Mouse (Mus musculus): Measurements from ENCODE around the gene En2. TPM values are rescaled to one million over a fixed set of nuclear protein-coding genes. Genes with fewer than 3 reads are reported as not detected.

Gene En2
- polyA plus RNA-seq, 1 experiment from 2014 or later = not detected

GRCm38 (mm10) chr5:28122491-28123454, 42.7 kb upstream of the En2 start:
- WGBS = 3% methylated on average over 27 of the region's 27 CpGs
- no peaks in the 10 kb centered on the region for H3K36me3 ChIP-seq (ENCODE audit: control insufficient read depth, insufficient read depth, low read length)
- no peak for TF ChIP-seq EP300 (optimal IDR thresholded peaks at IDR 0.05)
- TF ChIP-seq CTCF (IDR thresholded peaks at IDR 0.05; ENCODE audit: low read depth) = peak; percentile 74
- no peak overlapping the region for H3K9ac ChIP-seq (ENCODE audit: low read length)
- H3K4me3 ChIP-seq (ENCODE audit: low read depth, low read length) = no peak overlapping the region
- H3K27ac ChIP-seq (replicated peaks) = no peak overlapping the region
- peaks cover 26% of the 10 kb centered on the region; the same call in 1 of the 2 replicates for H3K27me3 ChIP-seq (ENCODE audit: control insufficient read depth, insufficient read depth, low read length)
- H3K9me3 ChIP-seq (ENCODE audit: control insufficient read depth, low read length) = no peaks in the 10 kb centered on the region
- ATAC-seq (ENCODE audit: low FRiP score, low TSS enrichment) (peak; percentile 80; the same call in 1 of the 2 replicates), DNase-seq (ENCODE audit: low spot score) (peak; percentile 68)
- no peak overlapping the region for H3K4me2 ChIP-seq (replicated peaks; ENCODE audit: low read depth)
- no peaks in the 10 kb centered on the region for H3K4me1 ChIP-seq (replicated peaks; ENCODE audit: control insufficient read depth, insufficient read depth)

GRCm38 (mm10) chr5:28123455-28123825, 42.1 kb upstream of the En2 start:
- Histone ChIP-seq H3K36me3 (ENCODE audit: control insufficient read depth, insufficient read depth, low read length) (no peaks in the 10 kb centered on the region), H3K4me2 (replicated peaks; ENCODE audit: low read depth) (no peak overlapping the region), H3K9ac (ENCODE audit: low read length) (no peak overlapping the region), H3K4me3 (ENCODE audit: low read depth, low read length) (no peak overlapping the region), H3K27me3 (ENCODE audit: control insufficient read depth, insufficient read depth, low read length) (peaks cover 21% of the 10 kb centered on the region; the same call in 1 of the 2 replicates), H3K27ac (replicated peaks) (no peak overlapping the region), H3K9me3 (ENCODE audit: control insufficient read depth, low read length) (no peaks in the 10 kb centered on the region), H3K4me1 (replicated peaks; ENCODE audit: control insufficient read depth, insufficient read depth) (no peaks in the 10 kb centered on the region)
- no peak for TF ChIP-seq EP300 (optimal IDR thresholded peaks at IDR 0.05)
- TF ChIP-seq CTCF (IDR thresholded peaks at IDR 0.05; ENCODE audit: low read depth) = no peak
- WGBS = 3% methylated on average over 11 of the region's 11 CpGs
- no peak for ATAC-seq (ENCODE audit: low FRiP score, low TSS enrichment)
- no peak for DNase-seq (ENCODE audit: low spot score)

- no peaks in the 10 kb centered on the region for H3K4me1 ChIP-seq (replicated peaks; ENCODE audit: control insufficient read depth, insufficient read depth)
- no peaks in the 10 kb centered on the region for H3K36me3 ChIP-seq (ENCODE audit: control insufficient read depth, insufficient read depth, low read length)
- H3K4me2 ChIP-seq (replicated peaks; ENCODE audit: low read depth) = no peak overlapping the region
- no peak overlapping the region for H3K4me3 ChIP-seq (ENCODE audit: low read depth, low read length)
- H3K27ac ChIP-seq (replicated peaks) = no peak overlapping the region
- TF ChIP-seq CTCF (IDR thresholded peaks at IDR 0.05; ENCODE audit: low read depth) = no peak
- TF ChIP-seq EP300 (optimal IDR thresholded peaks at IDR 0.05) = no peak
- H3K9me3 ChIP-seq (ENCODE audit: control insufficient read depth, low read length) = no peaks in the 10 kb centered on the region
- H3K27me3 ChIP-seq (ENCODE audit: control insufficient read depth, insufficient read depth, low read length) = peaks cover 17% of the 10 kb centered on the region; the same call in 1 of the 2 replicates
- DNase-seq (ENCODE audit: low spot score) (no peak), ATAC-seq (ENCODE audit: low FRiP score, low TSS enrichment) (0 out of 2 replicates have a peak, but pooled peaks have one; percentile 15)
- WGBS = 4% methylated on average over 28 of the region's 28 CpGs
- H3K9ac ChIP-seq (ENCODE audit: low read length) = no peak overlapping the region
Observed at GRCm38 (mm10) chr5:28124321-28125230, 40.9 kb upstream of the En2 start.

DNA sequence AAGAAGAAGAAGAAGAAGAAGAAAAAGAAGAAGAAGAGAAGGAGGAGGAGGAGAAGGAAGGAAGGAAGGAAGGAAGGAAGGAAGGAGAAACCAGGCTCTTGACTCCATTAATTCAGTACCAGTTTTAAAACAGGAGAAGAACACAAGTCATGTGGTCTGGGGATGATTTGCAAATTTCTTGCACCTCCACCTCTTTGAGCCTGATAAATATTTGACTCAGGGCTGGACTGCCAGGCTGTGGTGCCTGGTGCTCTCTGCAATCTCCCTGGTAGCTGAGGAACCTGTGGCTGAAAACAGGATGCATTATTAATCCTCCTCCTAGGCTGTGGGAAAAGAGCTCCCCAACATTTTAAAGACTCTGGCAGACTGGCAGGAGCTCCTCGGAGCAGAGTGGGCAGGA, 36.6 kb upstream of the En2 start:
- TF ChIP-seq EP300 (optimal IDR thresholded peaks at IDR 0.05) = no peak
- no peak for TF ChIP-seq CTCF (IDR thresholded peaks at IDR 0.05; ENCODE audit: low read depth)
- WGBS = 29% methylated on average over 1 of the region's 1 CpGs
- H3K4me1 ChIP-seq (replicated peaks; ENCODE audit: control insufficient read depth, insufficient read depth) = no peaks in the 10 kb centered on the region

GRCm38 (mm10) chr5:28132231-28132630, 33.3 kb upstream of the En2 start:
- Histone ChIP-seq H3K4me1 (replicated peaks; ENCODE audit: control insufficient read depth, insufficient read depth) (no peaks in the 10 kb centered on the region), H3K4me3 (ENCODE audit: low read depth, low read length) (no peak overlapping the region), H3K27me3 (ENCODE audit: control insufficient read depth, insufficient read depth, low read length) (peaks cover 3% of the 10 kb centered on the region; the same call in 1 of the 2 replicates), H3K27ac (replicated peaks) (no peak overlapping the region), H3K9ac (ENCODE audit: low read length) (no peak overlapping the region), H3K9me3 (ENCODE audit: control insufficient read depth, low read length) (no peaks in the 10 kb centered on the region), H3K4me2 (replicated peaks; ENCODE audit: low read depth) (no peak overlapping the region), H3K36me3 (ENCODE audit: control insufficient read depth, insufficient read depth, low read length) (no peaks in the 10 kb centered on the region)
- WGBS = 77% methylated on average over 5 of the region's 5 CpGs
- TF ChIP-seq EP300 (optimal IDR thresholded peaks at IDR 0.05) (no peak), CTCF (IDR thresholded peaks at IDR 0.05; ENCODE audit: low read depth) (no peak)
- ATAC-seq (ENCODE audit: low FRiP score, low TSS enrichment) = no peak
- no peak for DNase-seq (ENCODE audit: low spot score)

More for the DNA sequence above, 36.6 kb upstream of the En2 start:
- ATAC-seq (ENCODE audit: low FRiP score, low TSS enrichment) (no peak), DNase-seq (ENCODE audit: low spot score) (no peak)
- H3K27ac ChIP-seq (replicated peaks) = no peak overlapping the region
- no peak overlapping the region for H3K4me3 ChIP-seq (ENCODE audit: low read depth, low read length)
- H3K4me2 ChIP-seq (replicated peaks; ENCODE audit: low read depth) = no peak overlapping the region
- peaks cover 8% of the 10 kb centered on the region; the same call in 1 of the 2 replicates for H3K27me3 ChIP-seq (ENCODE audit: control insufficient read depth, insufficient read depth, low read length)
- H3K9ac ChIP-seq (ENCODE audit: low read length) = no peak overlapping the region
- H3K36me3 ChIP-seq (ENCODE audit: control insufficient read depth, insufficient read depth, low read length) = no peaks in the 10 kb centered on the region
- no peaks in the 10 kb centered on the region for H3K9me3 ChIP-seq (ENCODE audit: control insufficient read depth, low read length)
